Mouse (Mus musculus): ENCODE measurements at regions not wholly inside any gene's neighbourhood (a gene's known extent, or its start where the extent isn't known, plus 50 kb on each side); places are given as distances from the start of the nearest gene placed in this dataset.

DNA sequence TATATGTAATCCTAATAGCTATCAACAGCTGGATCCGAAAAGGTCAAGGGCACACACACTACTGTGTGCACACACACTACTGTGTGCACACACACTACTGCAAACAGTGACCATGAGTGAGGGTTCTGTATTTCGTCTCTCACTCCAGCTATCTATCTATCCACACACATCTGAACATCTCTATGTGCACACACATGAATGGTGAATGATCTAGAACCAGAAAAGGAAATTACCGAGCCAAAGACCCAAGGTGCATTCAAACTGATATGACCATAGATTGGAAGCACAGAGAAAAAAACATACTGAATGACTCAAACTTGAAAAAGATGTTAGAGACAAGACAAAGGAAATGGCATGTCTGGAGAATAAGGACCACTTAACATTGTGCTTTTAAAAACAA is 166.8 kb upstream of the Map3k1 start:
- DNase-seq (ENCODE audit: low spot score in 2 of 2): no peak

DNA sequence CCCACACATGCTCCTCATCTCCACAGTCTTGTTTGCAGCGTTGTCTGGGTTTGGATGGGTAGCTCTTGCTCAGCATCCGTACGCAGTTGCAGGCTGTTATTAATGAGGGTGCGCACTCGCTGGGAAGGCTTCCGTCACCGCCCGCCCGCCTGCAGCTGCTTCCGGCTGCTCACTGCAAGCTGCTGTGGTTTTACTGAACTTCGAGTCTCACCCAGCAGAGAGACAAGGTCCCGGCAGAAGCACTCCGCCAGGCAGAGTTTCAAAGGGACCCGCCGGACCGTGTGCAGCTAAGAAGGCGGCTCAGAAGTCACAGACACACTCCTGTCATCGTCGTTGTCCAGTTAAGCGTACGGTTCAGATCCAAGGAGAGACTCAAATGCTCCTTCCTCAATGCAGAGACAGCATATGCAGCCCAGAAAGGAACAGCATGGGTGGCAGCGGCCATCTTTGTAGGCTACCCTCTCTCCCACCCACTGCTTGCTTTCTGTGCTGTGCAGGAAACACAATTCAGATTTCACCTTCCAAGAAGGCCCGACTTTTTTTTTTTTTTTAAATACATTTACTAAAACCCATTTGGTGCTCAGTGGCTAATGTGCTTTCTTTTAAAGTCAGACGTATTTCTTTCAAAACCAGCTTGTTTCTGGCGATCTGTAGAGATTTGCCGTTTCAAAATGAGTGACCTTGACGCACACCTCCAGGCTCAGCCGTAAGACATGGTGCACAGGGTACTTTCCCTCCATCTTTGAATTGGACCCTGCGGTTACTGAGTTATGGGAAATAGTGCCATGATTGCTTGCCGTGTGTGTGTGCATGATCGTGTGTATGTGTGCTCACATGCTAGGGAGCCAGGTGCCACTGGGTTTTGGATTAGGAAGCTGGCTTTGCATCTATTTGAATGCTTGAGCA is 169.2 kb upstream of the Map3k1 start:
- DNase-seq (ENCODE audit: low spot score in 2 of 2): peak in 1 of 2 experiments; percentile 14

- DNase-seq (ENCODE audit: low spot score in 2 of 2): peak in 1 of 2 experiments; percentile 16
Observed at GRCm38 (mm10) chr13:111978675-111979020, 169.9 kb upstream of the Map3k1 start.

- DNase-seq (ENCODE audit: low spot score in 2 of 2): peak in 1 of 2 experiments; percentile 21
Observed at GRCm38 (mm10) chr13:111979428-111980204, 170.8 kb upstream of the Map3k1 start.

DNA sequence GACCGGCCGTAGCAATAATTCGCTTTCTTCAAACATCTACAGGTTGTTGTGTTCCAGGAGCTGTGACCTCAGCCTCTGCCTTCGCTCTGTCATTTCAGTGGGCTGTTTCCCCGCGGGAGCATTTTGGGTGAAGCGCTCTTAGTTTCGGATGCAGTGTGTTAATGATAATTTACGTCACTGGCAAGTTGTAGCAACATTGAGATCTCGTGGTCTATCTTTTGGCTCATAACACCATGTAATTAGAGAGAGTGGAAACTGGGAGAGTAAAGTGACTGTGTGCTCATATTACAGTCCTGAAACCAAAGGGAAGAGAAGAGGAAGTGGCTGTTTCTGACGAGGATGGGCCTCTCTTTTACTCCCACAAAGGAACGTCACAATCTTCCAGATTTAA is 171.4 kb upstream of the Map3k1 start:
- DNase-seq (ENCODE audit: low spot score in 2 of 2): peak in 1 of 2 experiments; percentile 14

- DNase-seq (ENCODE audit: low spot score in 2 of 2): no peak
Observed at GRCm38 (mm10) chr13:111981103-111981502, 172.3 kb upstream of the Map3k1 start.

DNA sequence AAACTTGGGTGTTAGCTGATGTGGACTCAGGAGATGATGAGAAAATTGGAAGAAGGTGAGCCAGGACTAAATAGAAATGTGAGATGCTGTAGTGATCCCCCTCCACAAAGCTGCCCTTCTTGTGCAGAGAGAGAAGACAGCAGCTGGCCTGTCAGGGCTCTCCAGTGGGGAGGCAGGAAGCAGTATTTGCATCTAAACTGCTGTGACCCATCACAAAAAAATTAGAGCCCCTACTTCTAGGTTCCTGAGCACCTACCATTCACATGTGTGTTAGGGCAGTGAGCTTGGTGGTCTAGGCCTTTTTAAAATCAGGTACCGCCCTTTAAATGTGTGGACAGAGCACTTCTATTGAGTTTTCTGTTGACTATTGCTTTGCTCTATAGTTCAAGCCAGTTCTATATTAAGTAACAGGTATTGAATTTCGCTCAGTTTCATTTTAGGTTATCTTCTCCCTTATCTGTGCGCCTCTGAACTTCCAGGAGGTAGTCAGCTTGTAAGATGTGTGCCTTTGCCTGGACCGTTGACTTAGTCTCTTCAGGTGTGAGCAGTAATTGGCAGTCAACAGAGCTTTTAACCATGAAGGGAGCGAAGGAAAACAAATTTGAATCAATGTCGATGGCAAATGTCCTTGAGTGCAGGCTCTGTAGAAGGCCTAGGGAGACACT is 174.1 kb upstream of the Map3k1 start:
- DNase-seq (ENCODE audit: low spot score in 2 of 2): no peak

DNA sequence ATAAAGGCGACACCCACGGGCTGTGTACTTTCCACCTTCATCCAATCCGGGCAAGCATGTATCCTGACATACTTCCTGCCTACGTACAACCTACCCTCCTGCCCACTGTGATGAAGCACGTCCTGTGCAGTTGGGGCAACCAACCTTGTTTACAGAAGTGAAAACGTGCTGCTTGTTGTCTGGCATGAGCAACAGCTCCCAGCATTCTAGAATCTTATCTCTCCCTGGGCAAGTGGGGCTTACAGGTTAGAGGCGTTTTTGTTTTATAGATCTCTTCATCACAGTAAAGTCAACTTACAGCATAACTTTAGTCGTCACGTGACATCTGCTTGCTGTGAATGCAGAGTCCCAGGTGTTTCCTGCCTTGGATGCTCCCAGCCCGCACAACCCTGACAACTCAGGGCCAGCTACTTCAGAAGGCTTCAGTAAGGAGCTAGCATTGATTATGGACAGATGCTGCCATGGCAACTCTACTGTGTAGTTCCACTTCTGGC is 175.3 kb upstream of the Map3k1 start:
- no peak for DNase-seq (ENCODE audit: low spot score in 2 of 2)

DNA sequence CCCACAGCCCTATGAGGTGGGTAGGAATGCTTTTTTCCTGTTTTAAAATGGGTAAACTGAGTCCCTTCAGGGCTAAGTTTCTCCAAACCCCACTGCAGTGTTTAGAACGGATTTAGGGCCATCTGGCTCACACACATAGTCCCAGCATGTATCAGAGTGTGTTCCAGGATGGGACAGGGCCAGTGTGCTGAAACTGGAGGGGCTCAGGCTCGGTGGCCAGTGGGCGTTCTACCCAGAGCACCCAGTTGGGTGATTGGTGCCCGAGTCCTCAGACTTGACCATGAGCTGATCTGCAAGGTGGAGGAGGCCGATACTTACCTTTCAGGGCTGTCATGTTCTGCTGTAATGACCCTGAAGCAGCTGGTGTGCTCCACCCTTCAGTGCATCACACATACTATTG is 176.6 kb upstream of the Map3k1 start:
- no peak for DNase-seq (ENCODE audit: low spot score in 2 of 2)

GRCm38 (mm10) chr13:111986681-111987080 is 177.9 kb upstream of the Map3k1 start:
- DNase-seq (ENCODE audit: low spot score in 2 of 2): no peak

DNA sequence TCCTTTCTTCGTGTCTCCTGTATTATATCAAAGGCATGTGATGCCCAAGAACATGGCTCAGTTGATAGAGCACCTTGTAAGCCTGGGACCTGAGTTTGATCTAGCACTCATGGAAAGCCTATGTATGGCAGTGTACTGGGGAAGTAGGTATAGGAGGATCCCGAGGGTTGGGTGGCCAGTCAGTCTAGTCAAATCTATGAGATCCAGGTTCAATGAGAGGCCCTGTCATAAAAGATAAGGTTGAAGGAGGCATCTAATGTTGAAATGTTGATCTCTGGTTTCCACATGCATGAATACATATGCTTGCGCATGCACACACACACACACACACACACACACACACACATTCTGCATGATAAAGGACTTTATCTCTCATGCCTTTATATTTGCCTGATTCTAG is 178.6 kb upstream of the Map3k1 start:
- no peak for DNase-seq (ENCODE audit: low spot score in 2 of 2)

- DNase-seq (ENCODE audit: low spot score in 2 of 2): no peak
Observed at GRCm38 (mm10) chr13:111990913-111991534, 182.2 kb upstream of the Map3k1 start.

GRCm38 (mm10) chr13:111992075-111992847 is 183.5 kb upstream of the Map3k1 start:
- DNase-seq (ENCODE audit: low spot score in 2 of 2): no peak

DNA sequence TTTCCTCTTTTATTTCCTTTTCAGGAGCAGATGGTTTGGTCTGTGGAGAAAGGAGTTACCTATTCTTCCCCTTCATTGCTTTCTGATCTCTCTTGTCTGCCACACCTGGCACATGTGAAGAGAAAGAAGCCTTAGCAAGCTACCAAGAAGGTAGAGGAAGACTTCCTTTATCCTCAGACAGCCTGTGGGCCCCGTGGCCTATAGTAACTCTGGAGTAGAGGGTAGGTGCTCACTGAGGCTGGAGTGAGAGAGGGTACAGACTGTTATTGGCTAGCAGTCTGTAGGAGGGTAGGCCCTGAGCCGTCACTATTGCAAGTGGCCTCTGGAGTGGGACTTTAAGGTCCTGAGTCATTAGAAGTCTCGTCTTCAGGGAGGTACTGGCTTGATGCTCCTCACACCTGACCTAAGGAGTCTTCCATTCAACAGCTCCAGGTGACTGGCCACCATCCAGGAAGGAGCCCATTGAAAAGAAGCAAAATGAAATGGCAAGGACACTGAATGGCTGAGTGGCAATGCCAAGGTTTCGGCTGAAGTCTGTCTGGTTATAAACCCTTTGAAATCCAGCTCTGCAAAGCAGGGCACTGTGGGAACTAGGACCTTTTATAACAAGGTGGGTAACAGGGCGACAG is 186.2 kb upstream of the Map3k1 start:
- no peak for DNase-seq (ENCODE audit: low spot score in 2 of 2)

- DNase-seq (ENCODE audit: low spot score in 2 of 2): no peak
Observed at GRCm38 (mm10) chr13:111995716-111996115, 186.9 kb upstream of the Map3k1 start.

- no peak for DNase-seq (ENCODE audit: low spot score in 2 of 2)
Observed at GRCm38 (mm10) chr13:111996910-111997309, 188.1 kb upstream of the Map3k1 start.

- DNase-seq (ENCODE audit: low spot score in 2 of 2): no peak
Observed at GRCm38 (mm10) chr13:111997980-111998945, 189.5 kb upstream of the Map3k1 start.

GRCm38 (mm10) chr13:111999647-112000292 is 191.0 kb upstream of the Map3k1 start:
- DNase-seq (ENCODE audit: low spot score in 2 of 2): no peak
